Mouse (Mus musculus): ENCODE data around the gene Scgb1a1. TPM values are rescaled to one million over a fixed set of nuclear protein-coding genes. Genes with fewer than 3 reads are reported as not detected.

The Scgb1a1 gene
- polyA plus RNA-seq, 1 experiment = 174 TPM

DNA sequence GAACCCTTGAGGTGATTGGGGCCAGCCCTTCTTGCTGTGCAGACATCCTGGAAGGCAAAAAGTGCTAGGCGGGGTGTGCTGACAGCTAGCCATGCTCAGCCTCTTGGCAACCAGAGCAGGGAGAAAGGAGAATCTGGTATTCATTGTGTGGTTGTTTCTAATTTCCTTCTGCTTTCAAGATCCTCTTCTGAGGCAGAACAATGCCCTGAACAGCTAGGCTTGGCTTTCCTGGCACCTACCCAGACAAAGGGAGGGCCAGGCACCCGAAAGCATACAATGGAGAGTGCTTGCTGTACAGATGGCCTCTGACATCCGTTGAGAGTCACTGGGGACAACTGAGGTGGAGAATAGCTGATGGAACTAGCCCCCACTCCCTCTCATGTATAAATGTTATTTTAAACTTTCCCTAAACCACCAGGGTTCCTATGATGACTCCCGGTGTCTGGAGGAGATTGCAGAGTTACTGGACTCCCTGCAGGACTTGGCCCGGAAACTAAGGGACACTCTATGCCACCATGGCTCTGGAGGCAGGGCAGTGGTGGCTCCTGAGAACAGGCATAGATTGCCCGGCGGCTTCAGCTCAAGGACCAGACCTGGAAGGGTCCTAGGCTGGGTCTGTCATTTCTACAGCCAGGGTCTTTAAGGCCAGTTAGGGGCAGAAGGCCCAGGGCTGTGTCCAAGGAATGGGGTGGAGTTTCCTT is 16.2 kb downstream of the Scgb1a1 start:
- DNase-seq = no peak
- Histone ChIP-seq H3K27me3 (ENCODE audit: control insufficient read depth, insufficient read depth, low read length) (no peaks in the 10 kb centered on the region), H3K36me3 (ENCODE audit: control insufficient read depth, insufficient read depth, low read length) (no peaks in the 10 kb centered on the region), H3K27ac (ENCODE audit: control insufficient read depth, insufficient read depth, low read length) (no peak overlapping the region; the same call in 1 of the 2 replicates), H3K4me1 (replicated peaks; ENCODE audit: control insufficient read depth, insufficient read depth, low read length) (peaks cover 40% of the 10 kb centered on the region), H3K4me3 (ENCODE audit: control insufficient read depth, insufficient read depth, low read length) (no peak overlapping the region)
- 49% methylated on average over 7 of the region's 7 CpGs for whole genome bisulfite sequencing
- TF ChIP-seq POLR2A (IDR thresholded peaks at IDR 0.05; ENCODE audit: control insufficient read depth, extremely low read depth, insufficient read depth, low read length, poor library complexity) (no peak), CTCF (IDR thresholded peaks at IDR 0.05; ENCODE audit: borderline replicate concordance, control insufficient read depth, extremely low read depth, insufficient read depth, low read length, poor library complexity) (no peak)

DNA sequence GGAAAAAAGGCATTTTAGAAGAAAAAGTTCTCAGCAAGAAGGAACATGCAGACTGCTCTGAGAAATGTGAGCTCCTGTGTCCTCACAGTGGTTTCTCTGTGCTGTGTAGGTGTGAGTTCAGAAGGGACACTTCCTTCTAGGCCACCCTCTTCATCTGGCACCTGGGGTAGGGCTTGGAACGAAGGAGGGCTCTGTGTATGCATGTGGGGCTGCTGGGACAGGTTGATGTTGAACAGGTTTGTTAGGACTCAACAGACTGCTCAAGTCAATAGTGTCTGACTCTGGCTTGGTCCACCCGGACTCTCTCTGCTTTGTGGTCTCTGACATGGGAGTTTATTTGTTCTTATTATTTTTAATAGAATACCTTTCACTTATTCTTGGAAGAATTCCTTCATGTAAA is 17.4 kb downstream of the Scgb1a1 start:
- no peak overlapping the region for H3K27ac ChIP-seq (ENCODE audit: control insufficient read depth, insufficient read depth, low read length)
- TF ChIP-seq CTCF (IDR thresholded peaks at IDR 0.05; ENCODE audit: borderline replicate concordance, control insufficient read depth, extremely low read depth, insufficient read depth, low read length, poor library complexity) (no peak), POLR2A (IDR thresholded peaks at IDR 0.05; ENCODE audit: control insufficient read depth, extremely low read depth, insufficient read depth, low read length, poor library complexity) (no peak)
- H3K36me3 ChIP-seq (ENCODE audit: control insufficient read depth, insufficient read depth, low read length) = no peaks in the 10 kb centered on the region
- H3K27me3 ChIP-seq (ENCODE audit: control insufficient read depth, insufficient read depth, low read length) = no peaks in the 10 kb centered on the region
- H3K4me3 ChIP-seq (ENCODE audit: control insufficient read depth, insufficient read depth, low read length) = no peak overlapping the region
- no peak for DNase-seq
- H3K4me1 ChIP-seq (replicated peaks; ENCODE audit: control insufficient read depth, insufficient read depth, low read length) = peaks cover 47% of the 10 kb centered on the region
- WGBS = 43% methylated on average over 2 of the region's 2 CpGs

DNA sequence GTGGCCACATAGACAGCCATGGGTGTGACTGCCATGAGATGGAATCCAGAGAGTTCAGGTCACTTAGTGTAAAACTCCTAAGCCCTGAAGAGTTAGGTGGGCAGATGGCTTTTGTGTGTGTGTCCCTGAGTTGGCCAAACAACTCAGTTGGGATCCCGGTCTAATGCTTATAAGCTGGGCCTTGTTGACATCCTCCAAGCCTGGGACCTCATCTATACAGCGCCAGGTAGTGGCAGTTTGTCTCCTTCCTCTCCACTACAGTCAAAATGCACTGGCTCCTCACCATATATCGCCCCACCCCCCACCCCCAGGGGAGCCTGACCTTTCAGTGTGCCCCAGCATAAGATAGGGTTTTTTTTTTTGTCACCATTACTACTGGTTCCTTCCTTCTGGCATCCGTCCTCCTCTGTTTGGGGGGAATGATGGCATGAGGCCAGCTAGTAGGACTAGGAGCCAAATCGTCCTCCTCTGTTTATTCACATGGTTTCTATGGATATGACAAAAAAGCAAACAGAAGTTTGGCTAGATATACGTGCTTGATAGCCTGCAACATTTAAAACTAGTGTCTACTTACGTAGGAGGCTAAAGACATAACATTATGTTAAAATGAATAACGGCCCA is 18.0 kb downstream of the Scgb1a1 start:
- Histone ChIP-seq H3K27ac (ENCODE audit: control insufficient read depth, insufficient read depth, low read length) (no peak overlapping the region), H3K27me3 (ENCODE audit: control insufficient read depth, insufficient read depth, low read length) (no peaks in the 10 kb centered on the region)
- TF ChIP-seq POLR2A (IDR thresholded peaks at IDR 0.05; ENCODE audit: control insufficient read depth, extremely low read depth, insufficient read depth, low read length, poor library complexity) = no peak
- no peak for TF ChIP-seq CTCF (IDR thresholded peaks at IDR 0.05; ENCODE audit: borderline replicate concordance, control insufficient read depth, extremely low read depth, insufficient read depth, low read length, poor library complexity)

DNA sequence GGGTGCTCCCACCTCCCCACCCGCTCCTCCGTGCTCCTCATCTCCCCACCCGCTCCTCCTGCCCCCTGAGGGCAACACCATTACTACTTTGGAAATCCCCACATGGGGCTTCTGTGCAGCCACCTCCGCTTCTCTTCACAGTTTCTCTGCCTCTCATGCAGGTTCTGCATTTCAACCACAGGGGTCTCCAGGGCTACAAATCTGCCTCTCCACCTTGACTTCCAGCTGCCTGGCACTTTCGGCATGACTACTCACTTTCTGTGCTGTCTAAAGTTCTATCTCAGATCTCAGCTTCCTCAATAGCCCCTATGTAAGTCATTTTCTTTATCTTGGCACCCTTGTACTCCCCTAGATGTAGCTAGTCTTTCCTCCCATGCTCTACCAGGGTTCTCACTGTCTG is 20.5 kb downstream of the Scgb1a1 start:
- Histone ChIP-seq H3K4me3 (ENCODE audit: control insufficient read depth, insufficient read depth, low read length) (no peak overlapping the region), H3K27ac (ENCODE audit: control insufficient read depth, insufficient read depth, low read length) (peak overlapping the region; percentile 29; the same call in 1 of the 2 replicates), H3K4me1 (replicated peaks; ENCODE audit: control insufficient read depth, insufficient read depth, low read length) (peaks cover 38% of the 10 kb centered on the region), H3K27me3 (ENCODE audit: control insufficient read depth, insufficient read depth, low read length) (no peaks in the 10 kb centered on the region), H3K36me3 (ENCODE audit: control insufficient read depth, insufficient read depth, low read length) (no peaks in the 10 kb centered on the region)
- TF ChIP-seq CTCF (IDR thresholded peaks at IDR 0.05; ENCODE audit: borderline replicate concordance, control insufficient read depth, extremely low read depth, insufficient read depth, low read length, poor library complexity) (no peak), POLR2A (IDR thresholded peaks at IDR 0.05; ENCODE audit: control insufficient read depth, extremely low read depth, insufficient read depth, low read length, poor library complexity) (no peak)
- 46% methylated on average over 5 of the region's 5 CpGs for WGBS
- no peak for DNase-seq

More for the DNA sequence above, 18.0 kb downstream of the Scgb1a1 start:
- H3K4me1 ChIP-seq (replicated peaks; ENCODE audit: control insufficient read depth, insufficient read depth, low read length) = peaks cover 46% of the 10 kb centered on the region
- 69% methylated on average over 8 of the region's 8 CpGs for WGBS
- H3K4me3 ChIP-seq (ENCODE audit: control insufficient read depth, insufficient read depth, low read length) = no peak overlapping the region
- H3K36me3 ChIP-seq (ENCODE audit: control insufficient read depth, insufficient read depth, low read length) = no peaks in the 10 kb centered on the region
- no peak for DNase-seq

DNA sequence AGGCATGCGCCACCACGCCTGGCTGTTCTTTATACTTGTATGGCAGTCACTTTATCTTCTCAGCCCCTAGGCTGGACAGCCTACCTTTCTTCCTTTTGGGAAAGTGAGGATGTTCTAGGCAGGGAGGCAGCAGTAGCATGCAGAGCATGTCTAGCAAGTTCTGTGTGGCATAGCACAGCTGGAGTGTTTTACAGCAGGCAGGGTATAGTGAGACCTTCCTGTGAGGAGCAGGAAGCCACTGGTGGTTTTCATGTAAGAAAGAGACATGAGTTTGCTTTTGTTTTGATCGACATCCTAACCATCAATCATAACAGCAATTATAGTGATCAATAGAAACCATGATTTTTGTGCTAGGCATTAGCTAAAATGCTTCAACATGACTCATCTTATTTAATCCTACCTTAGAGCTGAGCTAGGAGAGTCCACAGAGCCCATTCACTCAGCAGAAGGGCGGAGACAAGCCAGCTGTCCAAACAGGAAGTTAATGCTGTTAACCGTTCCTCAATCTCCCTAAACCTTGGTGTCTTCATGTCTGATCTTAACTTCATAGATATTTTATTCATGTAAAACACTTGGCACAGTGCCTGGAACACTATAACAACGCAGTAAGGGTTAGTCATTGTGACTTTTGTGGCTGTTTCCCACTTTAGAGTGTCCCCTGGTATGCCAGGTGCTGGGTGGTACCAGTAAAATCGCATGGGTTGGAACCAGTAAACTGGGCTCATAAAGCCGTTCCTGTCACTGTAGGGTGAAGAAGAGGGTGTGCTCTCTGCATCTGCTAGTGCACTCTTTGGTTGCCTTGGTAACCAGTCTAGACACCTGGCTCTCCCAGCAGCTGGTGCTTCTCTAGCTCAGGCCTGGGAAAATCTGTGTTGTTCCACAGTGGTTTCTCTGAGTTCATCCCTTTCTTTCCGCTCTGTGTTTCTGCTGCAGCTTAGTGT is 21.9 kb downstream of the Scgb1a1 start:
- peaks cover 30% of the 10 kb centered on the region for H3K4me1 ChIP-seq (replicated peaks; ENCODE audit: control insufficient read depth, insufficient read depth, low read length)
- H3K36me3 ChIP-seq (ENCODE audit: control insufficient read depth, insufficient read depth, low read length) = no peaks in the 10 kb centered on the region
- 20% methylated on average over 9 of the region's 9 CpGs for WGBS
- TF ChIP-seq POLR2A (IDR thresholded peaks at IDR 0.05; ENCODE audit: control insufficient read depth, extremely low read depth, insufficient read depth, low read length, poor library complexity) = no peak
- no peak for TF ChIP-seq CTCF (IDR thresholded peaks at IDR 0.05; ENCODE audit: borderline replicate concordance, control insufficient read depth, extremely low read depth, insufficient read depth, low read length, poor library complexity)
- DNase-seq = peak; percentile 49
- H3K4me3 ChIP-seq (ENCODE audit: control insufficient read depth, insufficient read depth, low read length) = no peak overlapping the region
- H3K27ac ChIP-seq (ENCODE audit: control insufficient read depth, insufficient read depth, low read length) = peak overlapping the region; percentile 81
- H3K27me3 ChIP-seq (ENCODE audit: control insufficient read depth, insufficient read depth, low read length) = no peaks in the 10 kb centered on the region

DNA sequence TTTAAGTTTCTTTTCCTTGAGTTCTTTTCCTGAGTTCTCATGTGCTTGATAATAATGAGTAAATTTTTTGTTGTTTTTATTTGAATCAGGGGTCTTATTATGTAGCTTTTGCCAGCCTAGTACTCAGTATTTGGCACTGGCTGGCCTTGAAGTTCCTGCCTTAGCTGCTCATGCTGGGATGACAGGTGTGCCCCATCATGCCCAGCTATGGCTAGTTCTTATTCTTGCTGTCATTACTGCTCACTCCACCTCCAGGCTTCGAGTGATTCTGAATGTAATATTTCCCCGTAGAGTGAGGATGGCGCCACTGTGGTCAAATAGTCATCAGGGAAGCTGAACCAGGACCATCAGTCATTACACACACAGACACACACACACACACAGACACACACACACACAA is 23.9 kb downstream of the Scgb1a1 start:
- TF ChIP-seq POLR2A (IDR thresholded peaks at IDR 0.05; ENCODE audit: control insufficient read depth, extremely low read depth, insufficient read depth, low read length, poor library complexity) = no peak
- TF ChIP-seq CTCF (IDR thresholded peaks at IDR 0.05; ENCODE audit: borderline replicate concordance, control insufficient read depth, extremely low read depth, insufficient read depth, low read length, poor library complexity) = no peak
- H3K4me3 ChIP-seq (ENCODE audit: control insufficient read depth, insufficient read depth, low read length) = no peak overlapping the region
- peaks cover 20% of the 10 kb centered on the region for H3K4me1 ChIP-seq (replicated peaks; ENCODE audit: control insufficient read depth, insufficient read depth, low read length)
- no peak overlapping the region for H3K27ac ChIP-seq (ENCODE audit: control insufficient read depth, insufficient read depth, low read length)
- 90% methylated on average over 3 of the region's 3 CpGs for WGBS
- no peaks in the 10 kb centered on the region for H3K36me3 ChIP-seq (ENCODE audit: control insufficient read depth, insufficient read depth, low read length)
- no peak for DNase-seq
- no peaks in the 10 kb centered on the region for H3K27me3 ChIP-seq (ENCODE audit: control insufficient read depth, insufficient read depth, low read length)
